Mouse (Mus musculus) E14TG2a.4 (cell line): ENCODE results near the gene Kcnn1.
A peak's percentile ranks its signal among the peaks of the same experiment; 100 is the strongest.

Source experiments
- H3K27me3 ChIP-seq: 2 replicates; pipeline ENCODE4 v1.6.1; 2014; ENCODE audit warnings: low read length, control low read depth; ENCODE audit not compliant: insufficient read depth
- H3K36me3 ChIP-seq: 2 replicates; pipeline ENCODE4 v1.6.1; 2014; ENCODE audit warnings: low read length, control low read depth; ENCODE audit not compliant: insufficient read depth
- H3K4me1 ChIP-seq: replicated peaks from 2 replicates; pipeline ENCODE4 v1.6.1; 2014; ENCODE audit warnings: low read depth, low read length, control low read depth
- H3K4me3 ChIP-seq: replicated peaks from 2 replicates; pipeline ENCODE4 v1.5.1; 2014; ENCODE audit warnings: mild to moderate bottlenecking, low read length
- H3K9me3 ChIP-seq: 2 replicates; pipeline ENCODE4 v1.6.1; 2014; ENCODE audit warnings: low read length, control low read depth
- CTCF ChIP-seq: conservative IDR thresholded peaks from 2 replicates; pipeline ENCODE4 v1.5.1; 2014; ENCODE audit warnings: low read length
- NANOG ChIP-seq: IDR thresholded peaks from 2 replicates; pipeline ENCODE4 v1.6.1; 2014; ENCODE audit warnings: borderline replicate concordance, low read length, mixed read lengths
- POU5F1 ChIP-seq: IDR thresholded peaks from 2 replicates; pipeline ENCODE4 v1.6.1; 2014; ENCODE audit warnings: low read length, borderline replicate concordance

The Kcnn1 gene

DNA sequence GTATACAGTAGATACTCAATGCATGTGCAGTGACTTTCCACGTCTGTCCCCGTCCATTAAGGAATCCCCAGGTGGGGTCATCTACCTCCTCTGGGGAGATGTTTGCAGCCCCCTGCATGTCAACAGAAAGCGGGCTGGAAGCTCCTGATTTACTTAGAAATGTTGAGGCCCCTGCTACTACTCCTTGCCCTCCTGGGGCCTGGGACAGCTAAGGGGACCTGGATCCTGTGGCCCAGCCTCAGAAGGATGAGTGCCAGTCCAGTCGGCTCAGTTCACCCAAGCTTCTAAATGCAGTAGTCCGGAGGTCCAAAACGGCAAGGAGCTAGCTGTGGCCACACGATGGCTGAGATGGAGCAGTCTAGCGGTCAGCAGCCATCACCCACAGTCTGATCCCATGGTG is 19.1 kb downstream of the Kcnn1 start:
- TF ChIP-seq NANOG (no peak), CTCF (no peak), POU5F1 (no peak)
- no peak overlapping the region for H3K4me3 ChIP-seq
- H3K36me3 ChIP-seq: no peaks in the 10 kb centered on the region
- H3K27me3 ChIP-seq: peaks cover 7% of the 10 kb centered on the region; the same call in 1 of the 2 replicates
- no peaks in the 10 kb centered on the region for H3K9me3 ChIP-seq
- peaks cover 81% of the 10 kb centered on the region for H3K4me1 ChIP-seq

DNA sequence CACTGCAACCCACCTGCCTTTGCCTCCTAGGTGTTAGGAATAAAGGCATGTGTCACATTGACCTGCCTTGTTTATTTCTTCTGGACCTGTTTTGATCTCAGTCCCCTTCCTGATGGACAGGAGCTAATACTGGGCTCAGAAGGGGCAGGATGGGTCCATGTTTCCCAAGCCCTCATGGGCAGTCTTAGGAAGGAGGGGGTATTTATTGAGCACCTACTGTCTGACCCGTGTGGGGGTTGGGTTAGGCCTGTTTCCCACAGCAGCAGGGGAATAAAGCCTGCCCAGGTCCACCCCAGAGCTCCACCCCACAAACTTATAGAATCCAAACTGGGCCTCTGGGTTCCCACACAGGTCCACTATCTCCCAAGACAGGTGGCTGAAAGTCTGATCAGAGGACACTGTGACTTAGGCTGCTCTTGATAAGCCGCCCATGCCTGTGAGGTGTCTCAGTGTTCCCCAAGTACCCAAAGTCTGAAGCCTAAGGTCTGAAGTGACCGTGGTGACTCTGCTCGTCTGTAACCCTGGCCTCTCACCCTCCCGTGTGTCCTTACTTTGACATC is 19.8 kb downstream of the Kcnn1 start:
- H3K9me3 ChIP-seq: no peaks in the 10 kb centered on the region
- peaks cover 79% of the 10 kb centered on the region for H3K4me1 ChIP-seq
- TF ChIP-seq POU5F1: no peak
- no peak for TF ChIP-seq NANOG
- TF ChIP-seq CTCF: no peak
- H3K27me3 ChIP-seq: peaks cover 7% of the 10 kb centered on the region; the same call in 1 of the 2 replicates
- H3K36me3 ChIP-seq: no peaks in the 10 kb centered on the region
- no peak overlapping the region for H3K4me3 ChIP-seq

DNA sequence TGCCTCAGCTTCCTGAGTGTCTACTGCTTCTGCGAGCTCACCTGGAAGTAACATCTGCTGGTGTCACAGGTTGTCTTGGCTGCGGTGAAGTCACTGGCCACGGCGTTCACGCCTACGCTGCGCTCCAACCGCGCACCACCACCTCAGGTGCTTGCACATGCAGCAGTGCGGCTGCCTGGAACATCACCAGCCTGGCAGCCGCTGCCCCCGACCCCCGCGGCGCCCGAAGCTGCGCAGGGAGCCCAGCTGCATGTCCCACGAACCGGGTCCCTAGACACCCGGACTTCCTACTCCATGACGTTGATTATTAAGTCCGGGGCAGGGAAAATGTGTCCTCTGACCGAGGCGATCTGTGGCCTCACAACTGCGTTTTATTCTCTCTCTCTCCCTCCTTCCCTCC is 20.6 kb downstream of the Kcnn1 start:
- no peak for TF ChIP-seq POU5F1
- TF ChIP-seq NANOG: no peak
- TF ChIP-seq CTCF: no peak
- Histone ChIP-seq H3K4me1 (peaks cover 72% of the 10 kb centered on the region), H3K27me3 (peaks cover 7% of the 10 kb centered on the region; the same call in 1 of the 2 replicates), H3K4me3 (peak overlapping the region; percentile 43; the same call in 1 of the 2 replicates), H3K36me3 (peaks cover under 1% of the 10 kb centered on the region; the same call in 1 of the 2 replicates), H3K9me3 (no peaks in the 10 kb centered on the region)

DNA sequence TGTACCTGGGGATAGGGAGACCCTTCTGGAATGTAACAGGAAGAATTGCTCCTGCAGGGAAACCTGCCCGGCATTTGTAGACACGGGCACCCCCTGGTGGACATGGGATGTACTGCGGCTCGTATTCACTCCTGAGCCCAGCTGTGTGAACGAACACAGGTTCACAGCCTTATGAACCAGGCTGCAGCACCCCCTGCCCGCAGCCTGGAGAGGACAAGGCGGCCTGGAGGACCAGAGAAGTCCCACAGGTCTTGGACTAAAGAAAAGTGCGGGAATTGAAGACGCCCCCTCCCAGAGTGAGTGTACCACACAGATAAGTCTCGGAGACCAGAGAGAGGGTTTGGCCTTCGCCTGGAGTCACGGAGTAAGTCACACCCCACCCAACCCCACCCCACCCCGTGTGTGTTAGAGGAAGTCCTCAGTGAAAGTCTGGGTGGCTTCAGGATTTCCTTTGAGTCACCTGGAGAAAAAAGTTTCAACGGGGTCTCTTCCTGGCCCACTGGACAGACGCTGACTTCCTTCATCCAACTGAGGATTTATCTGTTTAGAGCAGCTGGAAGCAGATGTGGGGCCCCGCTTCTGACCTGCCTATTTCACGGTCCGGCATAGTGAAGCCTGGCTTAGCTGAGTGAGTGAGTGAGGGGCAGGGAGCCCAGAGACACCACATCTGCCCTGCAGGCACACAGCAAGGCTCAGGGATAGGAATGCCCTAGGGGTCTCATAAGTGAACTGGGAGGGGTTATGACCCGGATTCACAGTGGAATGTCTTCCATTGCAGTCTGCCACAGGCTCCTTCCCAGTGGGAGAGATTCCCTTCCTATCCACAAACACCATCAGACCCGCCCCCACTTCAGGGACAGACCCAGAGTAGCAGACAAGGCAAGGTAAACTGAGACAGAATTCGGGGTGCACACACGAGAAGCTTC is 21.6 kb downstream of the Kcnn1 start:
- peaks cover 7% of the 10 kb centered on the region; the same call in 1 of the 2 replicates for H3K27me3 ChIP-seq
- H3K4me1 ChIP-seq: peaks cover 73% of the 10 kb centered on the region
- H3K4me3 ChIP-seq: 0 out of 2 replicates have a peak overlapping the region, but pooled peaks have one; percentile 7
- H3K9me3 ChIP-seq: no peaks in the 10 kb centered on the region
- TF ChIP-seq CTCF (peak; percentile 93), NANOG (no peak)
- peaks cover 11% of the 10 kb centered on the region for H3K36me3 ChIP-seq

DNA sequence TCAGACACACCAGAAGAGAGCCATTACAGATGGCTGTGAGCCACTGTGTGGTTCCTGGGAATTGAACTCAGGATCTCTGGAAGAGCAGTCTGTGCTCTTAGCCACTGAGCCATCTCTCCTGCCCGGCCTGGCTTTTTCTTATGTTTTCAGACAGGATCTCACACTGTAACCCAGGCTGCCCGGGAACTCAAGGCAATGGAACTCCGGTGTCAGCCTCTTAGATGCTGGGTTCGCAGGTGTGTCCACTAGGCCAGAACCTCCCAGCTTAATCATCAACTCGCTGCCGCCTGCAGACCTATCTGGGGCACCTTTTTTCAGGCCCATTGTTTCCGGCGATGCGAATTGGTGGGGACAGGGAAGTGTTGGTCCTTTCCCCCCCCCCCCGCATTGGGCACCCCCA is 22.5 kb downstream of the Kcnn1 start:
- H3K4me1 ChIP-seq: peaks cover 76% of the 10 kb centered on the region
- peaks cover 7% of the 10 kb centered on the region; the same call in 1 of the 2 replicates for H3K27me3 ChIP-seq
- H3K9me3 ChIP-seq: no peaks in the 10 kb centered on the region
- H3K4me3 ChIP-seq: no peak overlapping the region; the same call in 1 of the 2 replicates
- TF ChIP-seq CTCF (no peak), NANOG (no peak), POU5F1 (no peak)
- H3K36me3 ChIP-seq: peaks cover 19% of the 10 kb centered on the region

DNA sequence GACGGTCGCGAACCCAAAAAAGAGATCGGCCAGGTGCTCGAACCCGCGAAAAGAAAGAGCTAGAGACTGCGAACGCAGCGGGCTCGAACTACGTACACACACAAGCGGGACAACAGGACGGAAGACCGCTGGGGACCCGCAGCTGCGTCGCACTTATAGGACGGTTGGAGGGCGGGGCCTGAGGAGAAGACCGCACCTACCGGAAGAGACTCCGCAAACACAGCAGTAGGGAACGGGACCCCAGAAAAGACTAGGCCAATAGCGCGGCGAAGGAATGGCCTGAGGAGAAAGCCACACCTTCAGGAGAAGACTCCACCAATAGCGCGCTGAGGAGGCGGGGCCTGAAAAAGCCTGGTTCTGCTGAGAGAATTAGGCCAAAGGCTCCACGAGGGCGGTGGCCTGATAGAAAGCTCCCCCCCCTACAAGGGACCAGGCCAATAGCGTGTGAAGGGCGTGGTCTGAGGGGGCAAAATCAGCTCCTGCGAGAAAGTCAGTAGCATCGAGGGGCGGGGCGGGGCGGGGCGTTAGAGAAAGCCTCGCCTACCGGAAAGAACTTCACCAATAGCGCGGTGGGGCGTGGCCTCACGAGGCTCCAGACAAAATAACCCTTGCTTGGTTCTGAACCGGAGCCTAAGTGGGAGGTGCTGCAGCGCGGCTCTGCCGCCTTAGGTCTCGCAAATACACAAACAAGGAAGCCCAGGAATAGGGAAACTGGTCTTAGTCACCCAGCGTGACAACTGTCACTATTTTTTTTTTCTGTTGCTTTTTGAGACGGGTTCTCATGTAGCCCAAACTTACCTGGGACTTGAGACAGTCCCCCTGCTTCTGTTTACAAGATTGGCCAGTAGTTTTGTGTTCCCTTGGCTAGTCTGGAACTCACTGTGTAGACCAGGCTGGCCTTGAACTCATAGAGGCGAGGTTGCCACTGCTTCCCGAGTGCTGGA is 23.4 kb downstream of the Kcnn1 start, which contains the start of gene Arrdc2:
Arrdc2 (minus strand) TSS at position 313 of the 944 bp plus-strand sequence.
- Histone ChIP-seq H3K9me3 (no peaks in the 10 kb centered on the region), H3K36me3 (peaks cover 28% of the 10 kb centered on the region), H3K27me3 (peaks cover 7% of the 10 kb centered on the region; the same call in 1 of the 2 replicates), H3K4me3 (peak within 1 kb of the TSS; percentile 88), H3K4me1 (peaks cover 77% of the 10 kb centered on the region)
- TF ChIP-seq NANOG: no peak
- no peak for TF ChIP-seq CTCF

DNA sequence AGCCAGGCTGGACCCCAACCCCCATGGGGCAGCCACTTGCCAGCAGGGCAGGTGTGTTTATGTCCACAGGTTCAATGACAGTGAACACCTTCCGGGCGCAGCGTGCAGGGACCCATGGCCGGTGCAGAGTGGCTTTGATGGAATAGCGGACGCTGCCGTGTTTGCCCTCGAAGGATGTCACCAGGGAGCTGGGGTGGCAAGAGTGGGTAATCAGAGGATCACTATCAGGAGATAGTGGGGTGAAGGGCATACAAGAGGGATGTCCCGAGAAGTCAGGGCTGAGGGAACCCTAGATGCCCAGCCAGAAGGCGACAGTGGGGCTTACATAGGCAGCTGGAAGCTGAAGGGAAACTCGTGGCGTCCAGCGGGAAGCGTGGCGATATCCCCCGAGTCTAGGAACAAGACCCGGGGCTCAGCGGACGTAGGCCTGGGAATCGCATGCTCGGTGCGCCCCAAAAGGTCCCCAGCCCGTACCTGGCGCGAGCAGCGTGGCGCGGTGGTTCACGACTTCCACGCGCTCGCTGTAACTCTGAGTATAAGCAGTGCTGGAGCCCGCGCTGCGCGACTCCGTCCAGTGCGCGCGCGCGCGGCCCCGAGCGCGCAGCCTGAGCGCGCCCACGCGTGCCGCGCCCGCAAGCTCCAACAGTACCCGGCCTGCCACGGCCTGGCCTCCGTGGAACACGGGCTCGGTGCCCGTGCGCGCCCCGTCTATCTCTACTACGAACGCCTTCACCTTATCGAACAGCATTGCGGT is 24.2 kb downstream of the Kcnn1 start:
- Histone ChIP-seq H3K27me3 (peaks cover 7% of the 10 kb centered on the region; the same call in 1 of the 2 replicates), H3K9me3 (no peaks in the 10 kb centered on the region), H3K36me3 (peaks cover 30% of the 10 kb centered on the region), H3K4me1 (peaks cover 74% of the 10 kb centered on the region), H3K4me3 (peak overlapping the region; percentile 88)
- TF ChIP-seq CTCF (no peak), POU5F1 (no peak), NANOG (no peak)
